Mouse (Mus musculus) stomach, postnatal 0 days (tissue): Measurements from ENCODE around the gene Steap4. TPM values are rescaled to one million over a fixed set of nuclear protein-coding genes. Genes with fewer than 3 reads are reported as not detected.

Source experiments
- ATAC-seq: fragments of 200-750 bp; cut with Nextera tagmentation; 2 replicates; pipeline ENCODE4 v1.8.0; 2017; ENCODE audit not compliant: low FRiP score, low TSS enrichment
- DNase-seq: peaks from one replicate; pipeline ENCODE4 v3.0.0-alpha.2; 2016; ENCODE audit warnings: low spot score
- H3K27ac ChIP-seq: fragments of 300-500 bp; sonication (generic); replicated peaks from 2 replicates; pipeline ENCODE4 v1.5.1; 2014; ENCODE audit warnings: mild to moderate bottlenecking, control low read depth
- H3K27me3 ChIP-seq: fragments of 300-500 bp; sonication (generic); 2 replicates; pipeline ENCODE4 v1.6.1; 2014; ENCODE audit warnings: low read length; ENCODE audit not compliant: control insufficient read depth, insufficient read depth
- H3K36me3 ChIP-seq: fragments of 300-500 bp; sonication (generic); 2 replicates; pipeline ENCODE4 v1.6.1; 2014; ENCODE audit warnings: low read length, mixed read lengths; ENCODE audit not compliant: control insufficient read depth, insufficient read depth
- H3K4me1 ChIP-seq: fragments of 300-500 bp; sonication (generic); replicated peaks from 2 replicates; pipeline ENCODE4 v1.6.1; 2014; ENCODE audit warnings: antibody characterized with exemption; ENCODE audit not compliant: control insufficient read depth, insufficient read depth
- H3K4me2 ChIP-seq: fragments of 300-500 bp; sonication (generic); replicated peaks from 2 replicates; pipeline ENCODE4 v1.6.1; 2014; ENCODE audit warnings: low read depth, mild to moderate bottlenecking, control low read depth, moderate library complexity
- H3K4me3 ChIP-seq: fragments of 300-500 bp; sonication (generic); 2 replicates; pipeline ENCODE4 v1.5.1; 2014; ENCODE audit warnings: low read depth, low read length, control low read depth
- H3K9ac ChIP-seq: fragments of 300-500 bp; sonication (generic); 2 replicates; pipeline ENCODE4 v1.6.1; 2014; ENCODE audit warnings: mild to moderate bottlenecking, low read length, control low read depth, mixed read lengths
- H3K9me3 ChIP-seq: fragments of 300-500 bp; sonication (generic); 2 replicates; pipeline ENCODE4 v1.6.1; 2016; ENCODE audit warnings: low read length; ENCODE audit not compliant: control insufficient read depth
- CTCF ChIP-seq: IDR thresholded peaks from 2 replicates; pipeline ENCODE4 v1.5.1; 2016; ENCODE audit warnings: antibody characterized with exemption, low read depth, mild to moderate bottlenecking, moderate library complexity
- EP300 ChIP-seq: optimal IDR thresholded peaks from 2 replicates; pipeline ENCODE3; 2016; ENCODE audit warnings: antibody characterized with exemption
- WGBS: fragments of 180-500 bp; shearing (Covaris S2); extraction: QIAGEN DNeasy Blood & Tissue Kit; methylation state at CpG from one replicate; pipeline ENCODE4 v1.1.7; 2014; 5-methylcytosine and 5-hydroxymethylcytosine counted together
- polyA plus RNA-seq: library from polyadenylated mRNA; unstranded; fragments of >200 nt; fragmentation: Nextera tagmentation; extraction: Ambion mirVana; gene quantifications from 2 replicates; pipeline ENCODE4 v1.2.1, GENCODE M21; 2015

Steap4 gene
- polyA plus RNA-seq, 1 experiment from 2014 or later, result 3.7 TPM

- Histone ChIP-seq H3K9me3 (no peaks in the 10 kb centered on the region), H3K4me1 (no peaks in the 10 kb centered on the region), H3K36me3 (no peaks in the 10 kb centered on the region), H3K27me3 (no peaks in the 10 kb centered on the region), H3K4me3 (no peak overlapping the region), H3K27ac (no peak overlapping the region), H3K9ac (no peak overlapping the region), H3K4me2 (no peak overlapping the region)
- no peak for TF ChIP-seq EP300
- no peak for TF ChIP-seq CTCF
- ATAC-seq (no peak), DNase-seq (no peak)
- WGBS, result 54% methylated on average over 3 of the region's 3 CpGs
Observed at GRCm38 (mm10) chr5:8013276-8013675, 53.0 kb downstream of the Steap4 start.

Other genes starting within 250 kb of the Steap4 start
- 396 and 411 TPM in 2 replicates for gene Sri, start 85.6 kb downstream of the Steap4 start, polyA plus RNA-seq